Mouse (Mus musculus) heart, embryonic 16.5 days (tissue): Measurements from ENCODE around the gene Ror2. TPM values are rescaled to one million over a fixed set of nuclear protein-coding genes. Genes with fewer than 3 reads are reported as not detected.
A peak's percentile ranks its signal among the peaks of the same experiment; 100 is the strongest.

Source experiments
- ATAC-seq: fragments of 200-750 bp; cut with Nextera tagmentation; replicated peaks from 2 replicates; pipeline ENCODE4 v1.8.0; 2017; ENCODE audit warnings: moderate number of reproducible peaks; ENCODE audit not compliant: insufficient read depth, low FRiP score; ENCODE audit errors: extremely low read depth
- H3K27ac ChIP-seq: fragments of 300-500 bp; sonication (generic); 2 replicates; pipeline ENCODE4 v1.5.1; 2014; ENCODE audit warnings: mild to moderate bottlenecking, low read length, control low read depth, moderate library complexity
- H3K27me3 ChIP-seq: fragments of 300-500 bp; sonication (generic); 2 replicates; pipeline ENCODE4 v1.6.1; 2014; ENCODE audit warnings: low read length, mixed read lengths; ENCODE audit not compliant: control insufficient read depth, insufficient read depth
- H3K36me3 ChIP-seq: fragments of 300-500 bp; sonication (generic); 2 replicates; pipeline ENCODE4 v1.6.1; 2014; ENCODE audit not compliant: control insufficient read depth, insufficient read depth
- H3K4me1 ChIP-seq: fragments of 300-500 bp; sonication (generic); 2 replicates; pipeline ENCODE4 v1.6.1; 2014; ENCODE audit warnings: low read length, mixed read lengths; ENCODE audit not compliant: control insufficient read depth, insufficient read depth
- H3K4me2 ChIP-seq: fragments of 300-500 bp; sonication (generic); 2 replicates; pipeline ENCODE4 v1.6.1; 2014; ENCODE audit warnings: low read depth, mild to moderate bottlenecking, control low read depth, low read length
- H3K4me3 ChIP-seq: fragments of 300-500 bp; sonication (generic); 2 replicates; pipeline ENCODE4 v1.5.1; 2014; ENCODE audit warnings: mild to moderate bottlenecking, control low read depth, low read length
- H3K9ac ChIP-seq: fragments of 300-500 bp; sonication (generic); 2 replicates; pipeline ENCODE4 v1.6.1; 2014; ENCODE audit warnings: low read length, control low read depth
- H3K9me3 ChIP-seq: fragments of 300-500 bp; sonication (generic); replicated peaks from 2 replicates; pipeline ENCODE4 v1.6.1; 2016; ENCODE audit warnings: low read length; ENCODE audit not compliant: control insufficient read depth
- WGBS: fragments of 180-500 bp; shearing (Covaris S2); extraction: QIAGEN DNeasy Blood & Tissue Kit; methylation state at CpG from one replicate; pipeline ENCODE4 v1.1.7; 2014; 5-methylcytosine and 5-hydroxymethylcytosine counted together
- polyA plus RNA-seq: library from polyadenylated mRNA; unstranded; fragments of >200 nt; fragmentation: Nextera tagmentation; extraction: Ambion mirVana; gene quantifications from 2 replicates; pipeline ENCODE4 v1.2.1, GENCODE M21; 2015

Gene Ror2
- polyA plus RNA-seq, 1 experiment from 2014 or later: 13.5 TPM

DNA sequence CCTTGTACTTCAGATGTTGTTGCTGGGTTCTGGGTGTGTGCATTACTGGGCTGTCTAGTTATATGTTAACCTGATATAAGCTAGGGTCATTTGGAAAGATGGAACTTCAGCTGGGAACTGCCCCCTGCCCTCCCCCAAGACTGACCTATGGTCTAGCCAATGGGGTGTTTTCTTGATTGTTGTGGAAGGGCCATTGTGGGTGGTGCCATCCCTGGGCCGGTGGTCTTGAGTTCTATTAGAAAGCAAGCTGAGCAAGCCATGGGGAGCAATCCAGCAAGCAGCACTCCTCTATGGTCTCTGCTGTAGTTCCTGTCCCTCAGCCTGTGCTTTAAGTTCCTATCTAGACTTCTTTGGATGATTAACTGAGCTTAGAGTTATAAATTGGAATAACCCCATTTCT lies 101.1 kb downstream of the Ror2 start:
- Histone ChIP-seq H3K4me2 (no peak overlapping the region), H3K27me3 (no peaks in the 10 kb centered on the region), H3K9me3 (no peaks in the 10 kb centered on the region), H3K36me3 (no peaks in the 10 kb centered on the region), H3K4me3 (no peak overlapping the region), H3K27ac (no peak overlapping the region), H3K9ac (no peak overlapping the region), H3K4me1 (peaks cover 7% of the 10 kb centered on the region; the same call in 1 of the 2 replicates)
- no peak for ATAC-seq
- 82% methylated on average over 1 of the region's 1 CpGs for WGBS

DNA sequence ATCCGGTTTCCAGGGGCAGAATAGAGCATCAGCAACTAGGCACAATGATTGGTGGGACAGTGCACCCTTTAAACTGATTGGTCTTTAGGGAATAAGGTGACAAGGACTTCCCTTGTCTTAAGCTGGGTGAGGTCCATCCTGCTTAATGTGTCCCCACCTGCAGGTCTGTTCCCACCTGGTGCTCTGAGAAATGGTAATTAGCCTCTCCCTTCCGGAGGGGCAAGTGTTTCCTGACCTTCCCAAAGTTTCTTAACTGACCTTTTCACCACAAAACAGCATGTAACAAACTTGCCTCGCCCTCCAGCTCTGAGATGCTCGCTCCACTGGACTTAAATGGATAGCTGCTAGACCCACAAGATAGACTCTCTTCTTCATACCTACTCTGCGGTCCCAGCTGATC lies 101.8 kb downstream of the Ror2 start:
- no peak for ATAC-seq
- no peak overlapping the region for H3K4me2 ChIP-seq
- H3K27me3 ChIP-seq: no peaks in the 10 kb centered on the region
- no peak overlapping the region for H3K27ac ChIP-seq
- WGBS: 75% methylated on average over 5 of the region's 5 CpGs
- no peak overlapping the region for H3K9ac ChIP-seq
- peaks cover 7% of the 10 kb centered on the region for H3K4me1 ChIP-seq
- no peak overlapping the region for H3K4me3 ChIP-seq
- H3K9me3 ChIP-seq: no peaks in the 10 kb centered on the region
- H3K36me3 ChIP-seq: no peaks in the 10 kb centered on the region

GRCm38 (mm10) chr13:53183161-53183577 lies 102.8 kb downstream of the Ror2 start:
- H3K9ac ChIP-seq: no peak overlapping the region
- no peak overlapping the region for H3K4me2 ChIP-seq
- H3K27me3 ChIP-seq: no peaks in the 10 kb centered on the region
- no peaks in the 10 kb centered on the region for H3K9me3 ChIP-seq
- H3K4me3 ChIP-seq: no peak overlapping the region
- H3K4me1 ChIP-seq: peaks cover 17% of the 10 kb centered on the region
- H3K36me3 ChIP-seq: no peaks in the 10 kb centered on the region
- whole genome bisulfite sequencing: 33% methylated on average over 8 of the region's 8 CpGs
- H3K27ac ChIP-seq: no peak overlapping the region
- no peak for ATAC-seq

- Histone ChIP-seq H3K27ac (no peak overlapping the region), H3K4me3 (no peak overlapping the region), H3K36me3 (no peaks in the 10 kb centered on the region), H3K9me3 (no peaks in the 10 kb centered on the region), H3K27me3 (no peaks in the 10 kb centered on the region), H3K4me1 (peaks cover 35% of the 10 kb centered on the region), H3K4me2 (peak overlapping the region; percentile 33; the same call in 1 of the 2 replicates), H3K9ac (peak overlapping the region; percentile 7; the same call in 1 of the 2 replicates)
- ATAC-seq: no peak
- WGBS: 16% methylated on average over 13 of the region's 13 CpGs
Measured at GRCm38 (mm10) chr13:53178594-53178993, 107.3 kb downstream of the Ror2 start.

- no peak overlapping the region for H3K4me2 ChIP-seq
- H3K27ac ChIP-seq: no peak overlapping the region
- no peak overlapping the region for H3K4me3 ChIP-seq
- H3K9ac ChIP-seq: no peak overlapping the region
- peaks cover 32% of the 10 kb centered on the region for H3K4me1 ChIP-seq
- no peaks in the 10 kb centered on the region for H3K27me3 ChIP-seq
- 50% methylated on average over 4 of the region's 4 CpGs for WGBS
- H3K36me3 ChIP-seq: no peaks in the 10 kb centered on the region
- ATAC-seq: no peak
- H3K9me3 ChIP-seq: no peaks in the 10 kb centered on the region
Measured at GRCm38 (mm10) chr13:53178171-53178570, 107.8 kb downstream of the Ror2 start.

- no peak overlapping the region for H3K9ac ChIP-seq
- H3K27ac ChIP-seq: no peak overlapping the region
- no peak overlapping the region for H3K4me3 ChIP-seq
- H3K4me1 ChIP-seq: peaks cover 30% of the 10 kb centered on the region
- 60% methylated on average over 7 of the region's 7 CpGs for WGBS
- no peak overlapping the region for H3K4me2 ChIP-seq
- no peak for ATAC-seq
- no peaks in the 10 kb centered on the region for H3K27me3 ChIP-seq
- no peaks in the 10 kb centered on the region for H3K36me3 ChIP-seq
- no peaks in the 10 kb centered on the region for H3K9me3 ChIP-seq
Measured at GRCm38 (mm10) chr13:53177424-53177718, 108.6 kb downstream of the Ror2 start.

DNA sequence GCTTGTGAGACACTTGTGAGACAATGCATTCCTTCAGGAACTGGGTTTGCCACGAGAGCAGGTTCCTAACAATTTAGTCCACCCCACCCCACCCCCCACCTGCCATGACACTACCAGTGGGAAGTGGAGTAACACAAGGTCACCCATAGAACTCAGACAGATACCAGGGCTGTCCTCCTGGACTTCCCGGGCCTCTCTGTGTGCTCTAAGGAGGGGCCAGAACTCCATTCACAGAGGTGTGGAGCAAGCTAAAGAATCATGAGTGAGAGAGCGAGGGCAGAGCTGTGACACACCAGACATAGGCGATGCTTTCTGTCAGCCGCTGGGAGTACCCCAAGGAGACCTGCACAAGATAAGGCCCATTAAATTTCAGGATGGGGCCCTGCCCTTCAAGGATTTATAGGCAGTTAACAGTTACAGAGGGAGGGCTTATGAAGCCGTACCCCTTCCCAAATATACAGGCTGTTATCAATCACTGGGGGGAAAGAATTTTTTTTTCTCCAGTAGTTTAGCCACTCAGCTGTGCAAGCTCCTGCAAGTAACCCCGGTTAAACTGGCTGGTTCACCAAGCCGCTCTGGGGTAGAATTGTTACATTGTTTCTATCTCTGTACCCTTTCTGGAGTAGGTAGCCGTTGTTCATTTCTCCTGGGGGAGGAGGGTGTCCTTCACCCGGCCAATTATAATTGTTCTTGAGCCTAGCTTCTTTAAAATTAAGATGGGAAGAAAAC lies 109.1 kb downstream of the Ror2 start:
- no peaks in the 10 kb centered on the region for H3K9me3 ChIP-seq
- no peaks in the 10 kb centered on the region for H3K27me3 ChIP-seq
- H3K36me3 ChIP-seq: no peaks in the 10 kb centered on the region
- no peak overlapping the region for H3K27ac ChIP-seq
- no peak overlapping the region for H3K4me2 ChIP-seq
- H3K4me1 ChIP-seq: peaks cover 30% of the 10 kb centered on the region
- WGBS: 49% methylated on average over 10 of the region's 10 CpGs
- no peak for ATAC-seq
- no peak overlapping the region for H3K9ac ChIP-seq
- no peak overlapping the region for H3K4me3 ChIP-seq

DNA sequence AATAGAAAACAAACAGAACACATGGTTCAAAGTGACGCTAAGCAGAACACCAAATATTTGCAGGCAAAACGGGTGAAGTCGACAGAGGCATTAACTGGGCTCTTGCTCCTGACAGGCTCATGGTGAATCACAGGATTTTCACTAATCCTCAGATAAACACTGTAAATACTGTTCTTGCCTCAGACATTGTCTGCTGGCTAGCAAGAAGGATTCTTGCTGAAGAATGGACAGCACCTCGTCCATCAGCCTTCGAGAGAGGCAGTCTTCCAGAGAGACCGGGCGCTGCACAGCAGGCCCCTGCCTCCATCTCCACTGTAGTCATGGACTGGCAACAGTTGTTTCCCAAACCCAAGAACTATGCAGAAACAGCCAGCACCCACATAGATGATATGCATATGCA lies 110.9 kb downstream of the Ror2 start:
- Histone ChIP-seq H3K27ac (no peak overlapping the region), H3K4me2 (no peak overlapping the region), H3K27me3 (no peaks in the 10 kb centered on the region), H3K36me3 (no peaks in the 10 kb centered on the region), H3K9me3 (no peaks in the 10 kb centered on the region), H3K4me3 (no peak overlapping the region), H3K9ac (no peak overlapping the region), H3K4me1 (peaks cover 30% of the 10 kb centered on the region)
- ATAC-seq: no peak
- 66% methylated on average over 7 of the region's 7 CpGs for WGBS

DNA sequence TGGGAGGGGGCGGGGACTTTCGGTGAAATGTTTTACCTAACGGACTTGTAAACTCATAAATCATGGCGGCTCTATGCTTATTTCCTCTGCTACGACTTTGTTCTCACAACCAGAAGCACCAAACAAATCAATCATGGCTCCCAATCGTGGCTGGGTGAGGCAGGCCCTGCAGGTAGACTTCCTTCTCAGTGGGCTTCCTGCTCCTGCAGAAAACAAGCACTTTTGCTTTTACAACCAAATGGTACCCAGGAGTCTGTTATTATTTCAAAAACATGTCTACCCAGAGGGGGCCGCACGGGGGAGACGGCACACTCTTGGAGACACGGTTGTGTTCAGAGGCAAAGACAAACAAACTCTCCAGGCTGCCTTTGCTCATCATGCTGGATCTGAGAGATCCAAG lies 122.3 kb downstream of the Ror2 start:
- no peak overlapping the region for H3K4me3 ChIP-seq
- H3K4me1 ChIP-seq: peaks cover 24% of the 10 kb centered on the region
- H3K27me3 ChIP-seq: no peaks in the 10 kb centered on the region
- 69% methylated on average over 10 of the region's 10 CpGs for WGBS
- H3K27ac ChIP-seq: no peak overlapping the region
- H3K9me3 ChIP-seq: no peaks in the 10 kb centered on the region
- H3K9ac ChIP-seq: no peak overlapping the region
- no peaks in the 10 kb centered on the region for H3K36me3 ChIP-seq
- no peak overlapping the region for H3K4me2 ChIP-seq
- no peak for ATAC-seq
